Mouse (Mus musculus) heart, postnatal 0 days (tissue): Measurements from ENCODE around the gene Borcs6. TPM values are rescaled to one million over a fixed set of nuclear protein-coding genes. Genes with fewer than 3 reads are reported as not detected.

Experiments used
- ATAC-seq: fragments of 200-750 bp; cut with Nextera tagmentation; 2 replicates; pipeline ENCODE4 v1.8.0; 2017; ENCODE audit warnings: low read depth, moderate number of reproducible peaks, moderate library complexity; ENCODE audit not compliant: insufficient read depth
- DNase-seq: peaks from one replicate; pipeline ENCODE4 v3.0.0-alpha.2; 2016; ENCODE audit warnings: low spot score
- H3K27ac ChIP-seq: fragments of 300-500 bp; sonication (generic); 2 replicates; pipeline ENCODE4 v1.5.1; 2014; ENCODE audit warnings: low read depth, mild to moderate bottlenecking
- H3K27me3 ChIP-seq: fragments of 300-500 bp; sonication (generic); 2 replicates; pipeline ENCODE4 v1.6.1; 2014; ENCODE audit warnings: low read length, mixed read lengths; ENCODE audit not compliant: control insufficient read depth, insufficient read depth
- H3K36me3 ChIP-seq: fragments of 300-500 bp; sonication (generic); replicated peaks from 2 replicates; pipeline ENCODE4 v1.6.1; 2014; ENCODE audit warnings: low read length, mixed read lengths; ENCODE audit not compliant: control insufficient read depth, insufficient read depth
- H3K4me1 ChIP-seq: fragments of 300-500 bp; sonication (generic); 2 replicates; pipeline ENCODE4 v1.6.1; 2014; ENCODE audit warnings: antibody characterized with exemption; ENCODE audit not compliant: control insufficient read depth, insufficient read depth
- H3K4me2 ChIP-seq: fragments of 300-500 bp; sonication (generic); 2 replicates; pipeline ENCODE4 v1.6.1; 2014; ENCODE audit warnings: low read depth, mild to moderate bottlenecking, low read length, moderate library complexity
- H3K4me3 ChIP-seq: fragments of 300-500 bp; sonication (generic); 2 replicates; pipeline ENCODE4 v1.5.1; 2014; ENCODE audit warnings: low read depth, low read length
- H3K9ac ChIP-seq: fragments of 300-500 bp; sonication (generic); replicated peaks from 2 replicates; pipeline ENCODE4 v1.6.1; 2014; ENCODE audit warnings: low read depth, low read length, mixed read lengths
- H3K9me3 ChIP-seq: fragments of 300-500 bp; sonication (generic); replicated peaks from 2 replicates; pipeline ENCODE4 v1.6.1; 2016; ENCODE audit warnings: low read length; ENCODE audit not compliant: control insufficient read depth
- CTCF ChIP-seq: IDR thresholded peaks from 2 replicates; pipeline ENCODE4 v1.5.1; 2016; ENCODE audit warnings: antibody characterized with exemption, control low read depth, low read depth
- EP300 ChIP-seq: IDR thresholded peaks from 2 replicates; pipeline ENCODE4 v1.6.1; 2016; ENCODE audit warnings: antibody characterized with exemption, low read depth
- WGBS: fragments of 180-500 bp; shearing (Covaris S2); extraction: QIAGEN DNeasy Blood & Tissue Kit; methylation state at CpG from one replicate; pipeline ENCODE4 v1.1.7; 2014; 5-methylcytosine and 5-hydroxymethylcytosine counted together
- polyA plus RNA-seq: library from polyadenylated mRNA; unstranded; fragments of >200 nt; fragmentation: Nextera tagmentation; extraction: Ambion mirVana; gene quantifications from 2 replicates; pipeline ENCODE4 v1.2.1, GENCODE M21; 2015
- total RNA-seq: library from RNA; depleted of rRNA; stranded (reverse); fragments of >200 nt; gene quantifications from 2 replicates; pipeline ENCODE4 v1.2.3, GENCODE M21; 2014; ENCODE audit warnings: low replicate concordance

Gene Borcs6
- total and polyA plus RNA-seq, 2 experiments from 2014 or later: 12.1 to 24.1 TPM

- peak within 1 kb of the TSS; percentile 89 for H3K4me2 ChIP-seq
- no peaks in the 10 kb centered on the region for H3K27me3 ChIP-seq
- peaks cover 30% of the 10 kb centered on the region for H3K36me3 ChIP-seq
- WGBS: under 1% methylated on average over 67 of the region's 67 CpGs
- H3K9ac ChIP-seq: peak within 1 kb of the TSS; percentile 97
- no peaks in the 10 kb centered on the region for H3K9me3 ChIP-seq
- no peak; the same call in 1 of the 2 replicates for TF ChIP-seq EP300
- no peak for TF ChIP-seq CTCF
- peak within 1 kb of the TSS; percentile 98 for H3K27ac ChIP-seq
- ATAC-seq (peak; percentile 83), DNase-seq (peak; percentile 78)
- peak within 1 kb of the TSS; percentile 93 for H3K4me3 ChIP-seq
- H3K4me1 ChIP-seq: peaks cover 18% of the 10 kb centered on the region
Measured at GRCm38 (mm10) chr11:69088103-69088855, 28.8 kb downstream of the Borcs6 start, which contains the start of gene Vamp2. TSS of gene Vamp2 (plus strand) at chr11:69088490.

- ATAC-seq (peak; percentile 11; the same call in 1 of the 2 replicates), DNase-seq (no peak)
- H3K4me1 ChIP-seq: peaks cover 18% of the 10 kb centered on the region
Measured at GRCm38 (mm10) chr11:69088856-69089615, 29.5 kb downstream of the Borcs6 start.

DNA sequence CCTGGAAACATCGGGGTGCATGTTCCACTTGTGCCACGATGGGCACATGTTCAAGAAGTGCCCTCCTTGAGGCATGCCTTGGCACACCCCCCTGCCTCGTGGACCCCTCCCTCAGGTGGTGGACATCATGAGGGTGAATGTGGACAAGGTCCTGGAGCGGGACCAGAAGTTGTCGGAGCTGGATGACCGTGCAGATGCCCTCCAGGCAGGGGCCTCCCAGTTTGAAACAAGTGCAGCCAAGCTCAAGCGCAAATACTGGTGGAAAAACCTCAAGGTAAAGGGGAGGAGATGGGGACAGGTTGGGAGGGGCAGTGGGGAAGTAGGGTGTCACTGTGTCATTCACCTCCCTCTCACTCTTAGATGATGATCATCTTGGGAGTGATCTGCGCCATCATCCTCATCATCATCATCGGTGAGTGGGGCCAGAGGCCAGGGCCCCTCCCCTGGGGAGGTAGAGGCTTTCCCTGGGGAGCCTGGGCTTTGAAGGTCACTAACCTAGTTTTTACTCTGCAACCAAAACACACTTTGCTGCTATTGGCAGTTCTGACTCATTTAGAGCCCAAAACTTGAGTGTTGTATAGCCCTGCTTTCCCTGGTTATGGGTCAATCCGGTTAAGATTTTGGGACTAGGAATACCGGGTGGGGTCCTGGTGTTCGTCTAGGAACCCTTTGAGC lies 30.2 kb downstream of the Borcs6 start:
- peak overlapping the region; percentile 97 for H3K9ac ChIP-seq
- WGBS: 69% methylated on average over 12 of the region's 12 CpGs
- no peaks in the 10 kb centered on the region for H3K9me3 ChIP-seq
- DNase-seq (no peak), ATAC-seq (no peak)
- H3K4me1 ChIP-seq: peaks cover 18% of the 10 kb centered on the region
- TF ChIP-seq CTCF: no peak
- TF ChIP-seq EP300: no peak
- peak overlapping the region; percentile 93 for H3K4me3 ChIP-seq
- no peaks in the 10 kb centered on the region for H3K27me3 ChIP-seq
- H3K27ac ChIP-seq: peak overlapping the region; percentile 98
- peak overlapping the region; percentile 89 for H3K4me2 ChIP-seq
- peaks cover 30% of the 10 kb centered on the region for H3K36me3 ChIP-seq

More at GRCm38 (mm10) chr11:69088856-69089615, 29.5 kb downstream of the Borcs6 start:
- H3K9ac ChIP-seq: peak overlapping the region; percentile 97
- H3K9me3 ChIP-seq: no peaks in the 10 kb centered on the region
- 8% methylated on average over 25 of the region's 25 CpGs for WGBS
- H3K27ac ChIP-seq: peak overlapping the region; percentile 98
- peaks cover 30% of the 10 kb centered on the region for H3K36me3 ChIP-seq
- no peak for TF ChIP-seq EP300
- TF ChIP-seq CTCF: no peak
- H3K4me2 ChIP-seq: peak overlapping the region; percentile 89
- no peaks in the 10 kb centered on the region for H3K27me3 ChIP-seq
- peak overlapping the region; percentile 93 for H3K4me3 ChIP-seq

GRCm38 (mm10) chr11:69090367-69090766 lies 30.9 kb downstream of the Borcs6 start:
- Histone ChIP-seq H3K9me3 (no peaks in the 10 kb centered on the region), H3K9ac (peak overlapping the region; percentile 97; the same call in 1 of the 2 replicates), H3K27ac (no peak overlapping the region), H3K4me1 (peaks cover 18% of the 10 kb centered on the region), H3K27me3 (no peaks in the 10 kb centered on the region), H3K36me3 (peaks cover 30% of the 10 kb centered on the region), H3K4me2 (peak overlapping the region; percentile 89), H3K4me3 (0 out of 2 replicates have a peak overlapping the region, but pooled peaks have one; percentile 93)
- no peak for ATAC-seq
- TF ChIP-seq EP300 (no peak), CTCF (no peak)
- DNase-seq: no peak
- 52% methylated on average over 6 of the region's 6 CpGs for WGBS
